Mouse (Mus musculus) forebrain, embryonic 11.5 days (tissue): ENCODE measurements at regions not wholly inside any gene's neighbourhood (a gene's known extent, or its start where the extent isn't known, plus 50 kb on each side); places are given as distances from the start of the nearest gene placed in this dataset.

Experiments
- ATAC-seq: fragments of 200-750 bp; cut with Nextera tagmentation; replicated peaks from 2 replicates; pipeline ENCODE4 v1.8.0; 2017; ENCODE audit warnings: moderate TSS enrichment; ENCODE audit not compliant: low FRiP score
- DNase-seq: peaks from one replicate; pipeline ENCODE4 v3.0.0-alpha.2; 2017; ENCODE audit warnings: low spot score
- H3K27ac ChIP-seq: fragments of 300-500 bp; sonication (generic); 2 replicates; pipeline ENCODE4 v1.5.1; 2014; ENCODE audit warnings: low read depth, low read length
- H3K27me3 ChIP-seq: fragments of 300-500 bp; sonication (generic); 2 replicates; pipeline ENCODE4 v1.6.1; 2014; ENCODE audit warnings: mild to moderate bottlenecking, low read length, mixed read lengths; ENCODE audit not compliant: control insufficient read depth, insufficient read depth
- H3K36me3 ChIP-seq: fragments of 300-500 bp; sonication (generic); 2 replicates; pipeline ENCODE4 v1.6.1; 2014; ENCODE audit warnings: mild to moderate bottlenecking, low read length, moderate library complexity, mixed read lengths; ENCODE audit not compliant: control insufficient read depth, insufficient read depth
- H3K4me1 ChIP-seq: fragments of 300-500 bp; sonication (generic); replicated peaks from 2 replicates; pipeline ENCODE4 v1.6.1; 2014; ENCODE audit warnings: low read length, mixed read lengths; ENCODE audit not compliant: control insufficient read depth, insufficient read depth
- H3K4me2 ChIP-seq: fragments of 300-500 bp; sonication (generic); 2 replicates; pipeline ENCODE4 v1.6.1; 2014; ENCODE audit warnings: low read depth, mild to moderate bottlenecking, low read length, moderate library complexity, mixed read lengths; ENCODE audit not compliant: severe bottlenecking
- H3K4me3 ChIP-seq: fragments of 300-500 bp; sonication (generic); 2 replicates; pipeline ENCODE4 v1.5.1; 2014; ENCODE audit warnings: low read depth, low read length
- H3K9ac ChIP-seq: fragments of 300-500 bp; sonication (generic); 2 replicates; pipeline ENCODE4 v1.6.1; 2014; ENCODE audit warnings: low read length
- H3K9me3 ChIP-seq: fragments of 300-500 bp; sonication (generic); 2 replicates; pipeline ENCODE4 v1.6.1; 2016; ENCODE audit warnings: low read length, mixed read lengths; ENCODE audit not compliant: control insufficient read depth
- WGBS: fragments of 180-500 bp; shearing (Covaris S2); extraction: QIAGEN DNeasy Blood & Tissue Kit; methylation state at CpG from one replicate; pipeline ENCODE4 v1.1.7; 2014; 5-methylcytosine and 5-hydroxymethylcytosine counted together

GRCm38 (mm10) chr6:99853716-99854115 lies 127.5 kb upstream of the Prok2 start:
- 43% methylated on average over 3 of the region's 3 CpGs for WGBS
- Histone ChIP-seq H3K9me3 (no peaks in the 10 kb centered on the region), H3K36me3 (no peaks in the 10 kb centered on the region), H3K27ac (no peak overlapping the region), H3K4me3 (no peak overlapping the region), H3K9ac (no peak overlapping the region), H3K27me3 (no peaks in the 10 kb centered on the region), H3K4me1 (no peaks in the 10 kb centered on the region), H3K4me2 (no peak overlapping the region)
- no peak for ATAC-seq
- DNase-seq = no peak

GRCm38 (mm10) chr6:99850706-99851105 lies 124.5 kb upstream of the Prok2 start:
- Histone ChIP-seq H3K36me3 (no peaks in the 10 kb centered on the region), H3K4me2 (no peak overlapping the region), H3K27ac (no peak overlapping the region), H3K4me1 (no peaks in the 10 kb centered on the region), H3K27me3 (no peaks in the 10 kb centered on the region), H3K9ac (no peak overlapping the region), H3K9me3 (no peaks in the 10 kb centered on the region), H3K4me3 (no peak overlapping the region)
- ATAC-seq (no peak), DNase-seq (no peak)
- 78% methylated on average over 1 of the region's 1 CpGs for WGBS

- DNase-seq = no peak
- Histone ChIP-seq H3K9ac (no peak overlapping the region), H3K27ac (no peak overlapping the region), H3K4me2 (no peak overlapping the region), H3K9me3 (no peaks in the 10 kb centered on the region), H3K36me3 (no peaks in the 10 kb centered on the region), H3K27me3 (no peaks in the 10 kb centered on the region), H3K4me1 (peaks cover 8% of the 10 kb centered on the region; the same call in 1 of the 2 replicates), H3K4me3 (no peak overlapping the region)
- peak; percentile 72 for ATAC-seq
- WGBS = 33% methylated on average over 4 of the region's 4 CpGs
Observed at GRCm38 (mm10) chr6:99845508-99845846, 119.3 kb upstream of the Prok2 start.

DNA sequence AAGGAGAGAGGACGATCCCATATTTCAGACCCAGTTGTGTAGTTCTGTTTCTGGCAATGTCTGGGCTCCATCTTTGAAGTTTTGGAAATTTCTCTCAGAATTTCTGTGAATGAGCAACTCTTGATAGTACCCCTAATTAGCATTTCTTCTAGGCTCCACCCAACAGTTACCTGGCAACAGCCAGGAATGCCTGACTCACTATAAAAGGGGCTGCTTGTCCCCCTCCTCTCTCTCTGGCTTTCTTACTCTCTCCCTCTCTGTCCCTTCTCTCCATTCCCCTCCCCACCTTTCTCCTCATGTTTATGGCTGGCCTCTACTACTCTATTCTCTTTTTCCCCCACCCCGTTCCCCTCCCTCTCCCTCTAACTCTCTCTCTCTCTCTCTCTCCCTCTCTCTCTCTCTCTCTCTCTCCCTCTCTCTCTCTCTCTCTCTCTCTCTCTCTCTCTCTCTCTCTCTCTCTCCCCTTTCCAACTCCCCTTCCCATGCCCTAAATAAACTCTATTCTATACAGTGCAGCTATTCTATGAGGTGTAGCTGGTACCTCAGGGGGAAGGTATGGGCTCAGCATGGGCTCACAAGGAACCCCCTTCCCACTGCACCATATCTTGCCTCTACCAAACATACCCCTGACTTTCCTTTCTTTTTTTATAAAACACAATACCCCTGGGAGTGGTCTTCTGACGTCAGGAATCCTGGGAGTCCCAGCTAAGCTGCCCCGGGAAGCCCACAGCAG lies 118.7 kb upstream of the Prok2 start:
- no peaks in the 10 kb centered on the region for H3K27me3 ChIP-seq
- DNase-seq = no peak
- peak; percentile 79 for ATAC-seq
- H3K9ac ChIP-seq = no peak overlapping the region
- no peak overlapping the region for H3K4me3 ChIP-seq
- 23% methylated on average over 4 of the region's 4 CpGs for WGBS
- no peak overlapping the region for H3K27ac ChIP-seq
- no peaks in the 10 kb centered on the region for H3K9me3 ChIP-seq
- no peaks in the 10 kb centered on the region for H3K36me3 ChIP-seq
- no peak overlapping the region for H3K4me2 ChIP-seq
- H3K4me1 ChIP-seq = peaks cover 8% of the 10 kb centered on the region; the same call in 1 of the 2 replicates

GRCm38 (mm10) chr6:99843507-99843906 lies 117.3 kb upstream of the Prok2 start:
- Histone ChIP-seq H3K4me2 (no peak overlapping the region), H3K9ac (no peak overlapping the region), H3K27me3 (no peaks in the 10 kb centered on the region), H3K9me3 (no peaks in the 10 kb centered on the region), H3K36me3 (no peaks in the 10 kb centered on the region), H3K4me1 (peaks cover 8% of the 10 kb centered on the region; the same call in 1 of the 2 replicates), H3K4me3 (no peak overlapping the region), H3K27ac (no peak overlapping the region)
- ATAC-seq = no peak
- DNase-seq = no peak
- WGBS = 71% methylated on average over 3 of the region's 3 CpGs

- H3K27me3 ChIP-seq = no peaks in the 10 kb centered on the region
- no peaks in the 10 kb centered on the region for H3K36me3 ChIP-seq
- H3K4me2 ChIP-seq = no peak overlapping the region
- no peak overlapping the region for H3K4me3 ChIP-seq
- DNase-seq (no peak), ATAC-seq (no peak)
- peaks cover 8% of the 10 kb centered on the region; the same call in 1 of the 2 replicates for H3K4me1 ChIP-seq
- H3K9ac ChIP-seq = no peak overlapping the region
- H3K9me3 ChIP-seq = no peaks in the 10 kb centered on the region
- H3K27ac ChIP-seq = no peak overlapping the region
Observed at GRCm38 (mm10) chr6:99842723-99843122, 116.5 kb upstream of the Prok2 start.

DNA sequence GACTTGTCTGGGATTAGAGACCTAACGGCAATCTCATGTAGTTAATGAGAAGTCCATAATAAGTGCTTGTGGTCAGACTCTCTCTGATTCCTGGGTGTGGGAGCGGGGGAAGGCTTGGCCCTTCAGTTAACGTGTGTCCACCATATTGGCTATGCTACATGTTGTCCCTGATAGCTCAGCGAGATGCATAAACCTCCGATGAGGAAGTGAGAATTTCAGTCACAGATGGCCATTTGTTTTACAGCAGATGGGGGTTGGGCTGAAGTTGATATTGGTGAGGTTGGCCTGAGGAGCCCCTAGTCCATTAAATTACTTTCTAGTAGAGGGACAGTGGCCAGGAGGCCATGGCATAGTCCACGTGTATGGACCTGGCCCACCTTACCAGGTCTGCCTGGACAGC lies 114.6 kb upstream of the Prok2 start:
- no peaks in the 10 kb centered on the region for H3K27me3 ChIP-seq
- H3K4me2 ChIP-seq = no peak overlapping the region
- ATAC-seq (no peak), DNase-seq (no peak)
- H3K27ac ChIP-seq = no peak overlapping the region
- no peaks in the 10 kb centered on the region for H3K36me3 ChIP-seq
- H3K4me1 ChIP-seq = peaks cover 8% of the 10 kb centered on the region; the same call in 1 of the 2 replicates
- H3K9ac ChIP-seq = no peak overlapping the region
- H3K9me3 ChIP-seq = no peaks in the 10 kb centered on the region
- 89% methylated on average over 6 of the region's 6 CpGs for WGBS
- no peak overlapping the region for H3K4me3 ChIP-seq

DNA sequence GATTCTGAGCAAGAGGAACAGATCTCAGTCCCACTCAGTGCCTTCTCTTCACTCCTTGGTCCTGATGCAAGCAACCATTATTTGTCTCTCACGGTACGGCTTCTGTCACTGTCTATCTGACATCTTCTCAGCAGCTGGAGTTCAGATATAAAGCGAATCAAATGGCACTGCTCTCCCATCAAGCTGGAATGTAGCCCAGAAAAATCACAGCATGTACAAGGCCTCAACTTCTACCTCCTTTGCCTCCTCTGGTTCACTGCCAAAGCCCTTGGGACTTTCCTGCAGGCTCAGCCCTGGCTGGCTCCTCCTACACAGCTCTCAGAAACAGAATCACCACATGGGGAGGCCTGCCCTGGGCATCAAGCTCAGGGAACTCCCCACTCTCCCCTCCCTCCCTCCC lies 107.1 kb upstream of the Prok2 start:
- H3K4me1 ChIP-seq = no peaks in the 10 kb centered on the region
- no peaks in the 10 kb centered on the region for H3K36me3 ChIP-seq
- H3K9ac ChIP-seq = no peak overlapping the region
- no peaks in the 10 kb centered on the region for H3K9me3 ChIP-seq
- 67% methylated on average over 3 of the region's 3 CpGs for WGBS
- H3K4me2 ChIP-seq = no peak overlapping the region
- ATAC-seq (no peak), DNase-seq (no peak)
- H3K27me3 ChIP-seq = no peaks in the 10 kb centered on the region
- H3K27ac ChIP-seq = no peak overlapping the region
- no peak overlapping the region for H3K4me3 ChIP-seq

- Histone ChIP-seq H3K9me3 (no peaks in the 10 kb centered on the region), H3K36me3 (no peaks in the 10 kb centered on the region), H3K4me3 (no peak overlapping the region), H3K4me2 (no peak overlapping the region), H3K9ac (no peak overlapping the region), H3K27ac (no peak overlapping the region), H3K27me3 (no peaks in the 10 kb centered on the region), H3K4me1 (no peaks in the 10 kb centered on the region; the same call in 1 of the 2 replicates)
- ATAC-seq (no peak), DNase-seq (no peak)
- WGBS = 88% methylated on average over 5 of the region's 5 CpGs
Observed at GRCm38 (mm10) chr6:99827625-99828024, 101.4 kb upstream of the Prok2 start.
